Mouse (Mus musculus) embryonic facial prominence, embryonic 14.5 days (tissue): ENCODE measurements around the gene Gab1. TPM values are rescaled to one million over a fixed set of nuclear protein-coding genes. Genes with fewer than 3 reads are reported as not detected.

Experiments
- ATAC-seq: fragments of 200-750 bp; cut with Nextera tagmentation; 2 replicates; pipeline ENCODE4 v1.8.0; 2017; ENCODE audit warnings: low read depth, moderate number of reproducible peaks, moderate TSS enrichment
- DNase-seq: peaks from one replicate; pipeline ENCODE4 v3.0.0-alpha.2; 2015; ENCODE audit warnings: low spot score
- H3K27ac ChIP-seq: fragments of 300-500 bp; sonication (generic); replicated peaks from 2 replicates; pipeline ENCODE4 v1.5.1; 2014; ENCODE audit warnings: low read depth, mild to moderate bottlenecking, low read length, moderate library complexity
- H3K27me3 ChIP-seq: fragments of 300-500 bp; sonication (generic); replicated peaks from 2 replicates; pipeline ENCODE4 v1.6.1; 2014; ENCODE audit warnings: low read length; ENCODE audit not compliant: control insufficient read depth, insufficient read depth
- H3K36me3 ChIP-seq: fragments of 300-500 bp; sonication (generic); 2 replicates; pipeline ENCODE4 v1.6.1; 2014; ENCODE audit warnings: low read length, mixed read lengths; ENCODE audit not compliant: control insufficient read depth, insufficient read depth
- H3K4me1 ChIP-seq: fragments of 300-500 bp; sonication (generic); 2 replicates; pipeline ENCODE4 v1.6.1; 2014; ENCODE audit warnings: antibody characterized with exemption, low read length; ENCODE audit not compliant: control insufficient read depth, insufficient read depth
- H3K4me2 ChIP-seq: fragments of 300-500 bp; sonication (generic); 2 replicates; pipeline ENCODE4 v1.6.1; 2014; ENCODE audit warnings: low read depth, mild to moderate bottlenecking, low read length, moderate library complexity, mixed read lengths
- H3K4me3 ChIP-seq: fragments of 300-500 bp; sonication (generic); 2 replicates; pipeline ENCODE4 v1.5.1; 2014; ENCODE audit warnings: low read depth, mild to moderate bottlenecking, low read length
- H3K9ac ChIP-seq: fragments of 300-500 bp; sonication (generic); 2 replicates; pipeline ENCODE4 v1.6.1; 2014; ENCODE audit warnings: low read depth, mild to moderate bottlenecking, low read length, moderate library complexity, mixed read lengths
- H3K9me3 ChIP-seq: fragments of 300-500 bp; sonication (generic); 2 replicates; pipeline ENCODE4 v1.6.1; 2016; ENCODE audit warnings: low read length; ENCODE audit not compliant: control insufficient read depth
- WGBS: fragments of 180-500 bp; shearing (Covaris S2); extraction: QIAGEN DNeasy Blood & Tissue Kit; methylation state at CpG from one replicate; pipeline ENCODE4 v1.1.7; 2014; 5-methylcytosine and 5-hydroxymethylcytosine counted together
- polyA plus RNA-seq: library from polyadenylated mRNA; unstranded; fragments of >200 nt; fragmentation: Nextera tagmentation; extraction: Ambion mirVana; gene quantifications from 2 replicates; pipeline ENCODE4 v1.2.1, GENCODE M21; 2014

The Gab1 gene
- polyA plus RNA-seq, 1 experiment from 2014 or later = 30.3 TPM

GRCm38 (mm10) chr8:80911400-80911799 is 31.1 kb upstream of the Gab1 start:
- H3K4me1 ChIP-seq = peaks cover 8% of the 10 kb centered on the region
- no peak overlapping the region for H3K9ac ChIP-seq
- no peaks in the 10 kb centered on the region for H3K36me3 ChIP-seq
- H3K9me3 ChIP-seq = no peaks in the 10 kb centered on the region
- no peaks in the 10 kb centered on the region for H3K27me3 ChIP-seq
- H3K4me3 ChIP-seq = no peak overlapping the region
- no peak overlapping the region for H3K4me2 ChIP-seq
- DNase-seq (no peak), ATAC-seq (no peak)
- WGBS = 78% methylated on average over 5 of the region's 5 CpGs
- H3K27ac ChIP-seq = no peak overlapping the region

- 55% methylated on average over 6 of the region's 6 CpGs for WGBS
- Histone ChIP-seq H3K36me3 (no peaks in the 10 kb centered on the region), H3K9ac (no peak overlapping the region), H3K27ac (no peak overlapping the region), H3K9me3 (no peaks in the 10 kb centered on the region), H3K4me1 (peaks cover 7% of the 10 kb centered on the region), H3K27me3 (no peaks in the 10 kb centered on the region), H3K4me3 (no peak overlapping the region), H3K4me2 (no peak overlapping the region)
- DNase-seq (peak; percentile 75), ATAC-seq (peak; percentile 51; the same call in 1 of the 2 replicates)
Observed at GRCm38 (mm10) chr8:80908262-80908907, 28.1 kb upstream of the Gab1 start.

DNA sequence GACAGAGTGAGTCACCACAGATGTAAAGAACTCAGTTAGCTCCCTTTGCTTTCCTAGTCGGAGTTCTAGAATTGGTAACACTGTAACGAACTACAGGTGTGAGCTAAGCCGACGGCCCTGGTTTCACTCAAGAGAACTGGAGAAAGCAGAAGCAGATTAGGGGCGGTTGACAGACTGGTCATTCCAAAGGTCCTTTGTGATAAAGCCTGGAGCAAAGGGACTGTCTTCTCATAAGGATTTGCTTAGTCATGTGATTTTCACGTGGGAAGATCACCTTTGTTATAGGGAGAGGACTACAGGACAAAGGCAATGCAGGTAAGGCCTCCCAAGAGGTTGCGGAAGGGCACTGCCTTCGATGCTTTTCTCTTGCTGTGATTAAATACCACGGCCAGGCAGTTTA is 22.0 kb upstream of the Gab1 start:
- no peak overlapping the region for H3K9ac ChIP-seq
- H3K4me2 ChIP-seq = no peak overlapping the region
- WGBS = 55% methylated on average over 9 of the region's 9 CpGs
- no peaks in the 10 kb centered on the region for H3K9me3 ChIP-seq
- no peak overlapping the region for H3K4me3 ChIP-seq
- H3K4me1 ChIP-seq = no peaks in the 10 kb centered on the region
- DNase-seq = no peak
- no peak overlapping the region for H3K27ac ChIP-seq
- no peak for ATAC-seq
- H3K27me3 ChIP-seq = no peaks in the 10 kb centered on the region
- H3K36me3 ChIP-seq = no peaks in the 10 kb centered on the region

DNA sequence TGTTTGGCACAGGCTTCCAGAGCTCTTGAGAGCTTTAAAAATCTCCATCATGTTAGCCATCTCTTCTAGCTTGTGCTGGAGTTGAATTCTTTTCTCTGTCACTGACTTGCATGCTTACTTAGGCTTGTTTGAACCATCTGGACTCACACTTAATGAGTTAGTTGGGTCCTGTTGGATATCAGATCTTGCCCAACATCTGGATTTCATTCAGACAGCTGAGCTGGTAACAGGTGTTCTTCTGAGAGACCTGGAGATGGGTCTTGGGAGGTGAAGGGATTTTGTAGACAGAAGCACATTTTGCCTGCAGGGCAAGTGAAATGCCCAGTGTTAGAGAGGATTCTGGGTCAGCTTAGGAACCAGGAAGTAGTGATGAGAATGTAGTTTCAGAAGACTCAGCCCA is 19.0 kb upstream of the Gab1 start:
- Histone ChIP-seq H3K4me2 (no peak overlapping the region), H3K27ac (no peak overlapping the region), H3K27me3 (no peaks in the 10 kb centered on the region), H3K9ac (no peak overlapping the region), H3K4me3 (no peak overlapping the region), H3K36me3 (no peaks in the 10 kb centered on the region), H3K9me3 (no peaks in the 10 kb centered on the region), H3K4me1 (peaks cover 9% of the 10 kb centered on the region; the same call in 1 of the 2 replicates)
- DNase-seq = no peak
- ATAC-seq = no peak

DNA sequence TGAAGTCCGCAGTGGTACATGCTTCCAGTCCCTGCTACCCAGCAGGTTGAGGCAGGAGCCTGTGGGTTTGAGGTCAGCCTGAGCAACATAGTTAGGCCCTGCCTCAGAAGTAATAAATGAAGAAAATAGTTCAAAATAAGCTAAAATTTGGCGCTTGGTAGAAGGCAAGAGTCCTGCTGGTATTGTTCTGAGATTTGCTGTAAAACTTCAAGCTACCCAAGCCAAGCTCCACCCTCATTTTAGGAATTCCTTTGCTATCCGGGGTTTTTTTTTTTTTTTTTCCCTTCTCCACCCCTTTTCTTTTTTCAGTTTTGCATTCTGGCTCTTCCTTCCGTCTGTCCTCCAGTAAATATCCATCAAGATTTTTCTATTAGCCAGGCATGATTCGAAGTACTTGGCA is 15.7 kb upstream of the Gab1 start:
- 56% methylated on average over 5 of the region's 5 CpGs for WGBS
- no peak for ATAC-seq
- no peaks in the 10 kb centered on the region for H3K36me3 ChIP-seq
- H3K9me3 ChIP-seq = no peaks in the 10 kb centered on the region
- no peaks in the 10 kb centered on the region for H3K27me3 ChIP-seq
- H3K4me3 ChIP-seq = no peak overlapping the region
- 0 out of 2 replicates have a peak overlapping the region, but pooled peaks have one; percentile 45 for H3K4me2 ChIP-seq
- H3K27ac ChIP-seq = peak overlapping the region; percentile 54
- no peak overlapping the region for H3K9ac ChIP-seq
- peaks cover 9% of the 10 kb centered on the region; the same call in 1 of the 2 replicates for H3K4me1 ChIP-seq
- DNase-seq = no peak

GRCm38 (mm10) chr8:80895397-80895796 is 15.1 kb upstream of the Gab1 start:
- Histone ChIP-seq H3K4me1 (peaks cover 9% of the 10 kb centered on the region; the same call in 1 of the 2 replicates), H3K4me3 (peak overlapping the region; percentile 11; the same call in 1 of the 2 replicates), H3K27me3 (no peaks in the 10 kb centered on the region), H3K9me3 (no peaks in the 10 kb centered on the region), H3K36me3 (no peaks in the 10 kb centered on the region), H3K9ac (no peak overlapping the region), H3K27ac (peak overlapping the region; percentile 54), H3K4me2 (peak overlapping the region; percentile 45)
- 10% methylated on average over 6 of the region's 6 CpGs for WGBS
- peak; percentile 76; the same call in 1 of the 2 replicates for ATAC-seq
- DNase-seq = peak; percentile 88

- no peaks in the 10 kb centered on the region for H3K36me3 ChIP-seq
- no peak overlapping the region for H3K4me3 ChIP-seq
- H3K4me1 ChIP-seq = peaks cover 9% of the 10 kb centered on the region; the same call in 1 of the 2 replicates
- H3K27me3 ChIP-seq = no peaks in the 10 kb centered on the region
- no peaks in the 10 kb centered on the region for H3K9me3 ChIP-seq
- peak overlapping the region; percentile 54; the same call in 1 of the 2 replicates for H3K27ac ChIP-seq
- no peak overlapping the region for H3K4me2 ChIP-seq
- no peak overlapping the region for H3K9ac ChIP-seq
- DNase-seq = no peak
- 85% methylated on average over 3 of the region's 3 CpGs for WGBS
- ATAC-seq = no peak
Observed at GRCm38 (mm10) chr8:80894528-80894927, 14.2 kb upstream of the Gab1 start.

- Histone ChIP-seq H3K27ac (peak overlapping the region; percentile 99), H3K4me2 (peak overlapping the region; percentile 79), H3K4me1 (0 out of 2 replicates have a peak, but pooled peaks cover 3% of the 10 kb centered on the region), H3K27me3 (no peaks in the 10 kb centered on the region), H3K4me3 (peak overlapping the region; percentile 93), H3K36me3 (no peaks in the 10 kb centered on the region), H3K9ac (peak overlapping the region; percentile 92), H3K9me3 (no peaks in the 10 kb centered on the region)
- DNase-seq = peak; percentile 86
- ATAC-seq = peak; percentile 56
- under 1% methylated on average over 49 of the region's 90 CpGs for WGBS
Observed at GRCm38 (mm10) chr8:80879426-80880195, 708 bp downstream of the Gab1 start.
